Mouse (Mus musculus): ENCODE results near the gene Cog5. TPM values are rescaled to one million over a fixed set of nuclear protein-coding genes. Genes with fewer than 3 reads are reported as not detected.

Cog5 gene
- total and polyA plus RNA-seq, 3 experiments, result 27.1 to 28.4 TPM; not detected in 1

GRCm38 (mm10) chr12:31928498-31928897, 273.8 kb downstream of the Cog5 start:
- TF ChIP-seq USF2 (IDR thresholded peaks at IDR 0.05; ENCODE audit: borderline replicate concordance in 1 of 2, insufficient read depth in 1 of 2, low read depth in 1 of 2, low read length in 2 of 2) (no peak), ZNF384 (IDR thresholded peaks at IDR 0.05; ENCODE audit: low read depth, low read length) (peak; percentile 48)
- Histone ChIP-seq H3K79me2 (ENCODE audit: control insufficient read depth, insufficient read depth, low read length, poor library complexity) (no peaks in the 10 kb centered on the region), H3K36me3 (ENCODE audit: control insufficient read depth in 1 of 2, insufficient read depth in 2 of 2, low read length in 2 of 2) (peaks cover 2 to 4% of the 10 kb centered on the region in 2 experiments), H3K4me1 (ENCODE audit: control insufficient read depth in 1 of 2, insufficient read depth in 2 of 2, low read length in 2 of 2) (peaks cover 0 to 7% of the 10 kb centered on the region in 2 experiments; a peak in 2 of 4 replicates), H3K27me3 (ENCODE audit: control insufficient read depth in 1 of 2, insufficient read depth in 2 of 2, low read length in 2 of 2) (no peaks in the 10 kb centered on the region), H3K9me3 (replicated peaks; ENCODE audit: insufficient read depth, low read length) (no peaks in the 10 kb centered on the region), H3K27ac (ENCODE audit: control insufficient read depth, low read depth, low read length) (no peak overlapping the region), H3K4me3 (ENCODE audit: control insufficient read depth in 1 of 2, insufficient read depth in 1 of 2, low read depth in 2 of 2, low read length in 2 of 2) (no peak overlapping the region), H3K9ac (ENCODE audit: control insufficient read depth, low read depth, low read length, poor library complexity, severe bottlenecking) (no peak overlapping the region)
- DNase-seq (ENCODE audit: low read depth, low spot score), result no peak

- Histone ChIP-seq H3K9me3 (replicated peaks; ENCODE audit: insufficient read depth, low read length) (no peaks in the 10 kb centered on the region), H3K4me1 (ENCODE audit: control insufficient read depth in 1 of 2, insufficient read depth in 2 of 2, low read length in 2 of 2) (no peaks in the 10 kb centered on the region), H3K79me2 (ENCODE audit: control insufficient read depth, insufficient read depth, low read length, poor library complexity) (no peaks in the 10 kb centered on the region), H3K27ac (ENCODE audit: control insufficient read depth, low read depth, low read length) (no peak overlapping the region), H3K27me3 (ENCODE audit: control insufficient read depth in 1 of 2, insufficient read depth in 2 of 2, low read length in 2 of 2) (no peaks in the 10 kb centered on the region), H3K4me3 (ENCODE audit: control insufficient read depth in 1 of 2, insufficient read depth in 1 of 2, low read depth in 2 of 2, low read length in 2 of 2) (no peak overlapping the region), H3K9ac (ENCODE audit: control insufficient read depth, low read depth, low read length, poor library complexity, severe bottlenecking) (no peak overlapping the region), H3K36me3 (ENCODE audit: control insufficient read depth in 1 of 2, insufficient read depth in 2 of 2, low read length in 2 of 2) (peaks cover 0 to 5% of the 10 kb centered on the region in 2 experiments; a peak in 2 of 4 replicates)
- peak in 1 of 3 experiments; percentile 39; a peak in 2 of 6 replicates for TF ChIP-seq CTCF (IDR thresholded peaks at IDR 0.05 in 2 of 3, conservative IDR thresholded peaks at IDR 0.05 in 1 of 3; ENCODE audit: control insufficient read depth in 1 of 3, insufficient read depth in 1 of 3, low read depth in 2 of 3, low read length in 3 of 3, poor library complexity in 1 of 3, severe bottlenecking in 1 of 3)
- peak; percentile 58 for TF ChIP-seq RAD21 (IDR thresholded peaks at IDR 0.05; ENCODE audit: low read depth, low read length)
- TF ChIP-seq SMC3 (IDR thresholded peaks at IDR 0.05; ENCODE audit: low read depth, low read length), result peak; percentile 34
- no peak for TF ChIP-seq POLR2AphosphoS2 (IDR thresholded peaks at IDR 0.05; ENCODE audit: low read length)
- no peak for TF ChIP-seq MYB (IDR thresholded peaks at IDR 0.05; ENCODE audit: low read depth, low read length)
- no peak for TF ChIP-seq CHD2 (IDR thresholded peaks at IDR 0.05; ENCODE audit: low read length)
- DNase-seq (ENCODE audit: low read depth, low spot score), result no peak
Observed at GRCm38 (mm10) chr12:31931818-31932217, 277.1 kb downstream of the Cog5 start.

DNA sequence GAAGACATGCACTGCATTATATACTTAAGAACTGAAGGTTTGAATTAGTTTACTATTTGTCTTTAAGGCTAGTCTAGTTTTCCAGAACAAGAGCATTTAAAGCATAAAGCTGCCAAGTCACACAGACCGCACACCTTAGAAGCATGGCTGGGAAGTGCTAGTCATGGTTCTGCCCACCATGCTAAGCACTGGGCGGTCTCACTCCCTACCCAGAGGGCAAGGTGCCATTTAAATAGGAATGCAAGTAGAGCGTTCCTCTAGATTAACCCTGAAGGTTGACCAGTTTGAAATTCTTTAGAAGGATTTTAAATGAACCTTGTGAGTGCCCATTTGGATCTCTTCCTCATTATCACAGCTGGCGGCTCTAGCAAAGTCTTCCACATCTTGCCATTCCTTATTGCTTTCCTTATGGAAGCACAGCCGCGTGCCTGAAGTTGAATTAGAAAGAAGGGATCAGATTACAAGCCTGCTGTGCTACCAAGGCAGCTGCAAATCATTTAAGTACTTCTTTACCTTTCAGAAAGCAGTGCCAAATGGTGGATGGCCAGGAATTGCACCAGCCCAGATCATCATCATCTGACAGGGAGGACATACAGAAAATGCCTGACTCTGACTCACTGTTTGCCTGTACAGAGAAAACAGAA, 282.1 kb downstream of the Cog5 start:
- Histone ChIP-seq H3K4me1 (ENCODE audit: control insufficient read depth in 1 of 2, insufficient read depth in 2 of 2, low read length in 2 of 2) (peaks cover 3 to 5% of the 10 kb centered on the region in 2 experiments; a peak in 3 of 4 replicates), H3K9me3 (replicated peaks; ENCODE audit: insufficient read depth, low read length) (no peaks in the 10 kb centered on the region), H3K9ac (ENCODE audit: control insufficient read depth, low read depth, low read length, poor library complexity, severe bottlenecking) (no peak overlapping the region), H3K36me3 (ENCODE audit: control insufficient read depth in 1 of 2, insufficient read depth in 2 of 2, low read length in 2 of 2) (peaks cover 10 to 15% of the 10 kb centered on the region in 2 experiments), H3K27me3 (ENCODE audit: control insufficient read depth in 1 of 2, insufficient read depth in 2 of 2, low read length in 2 of 2) (no peaks in the 10 kb centered on the region), H3K4me3 (ENCODE audit: control insufficient read depth in 1 of 2, insufficient read depth in 1 of 2, low read depth in 2 of 2, low read length in 2 of 2) (no peak overlapping the region), H3K79me2 (ENCODE audit: control insufficient read depth, insufficient read depth, low read length, poor library complexity) (no peaks in the 10 kb centered on the region), H3K27ac (ENCODE audit: control insufficient read depth, low read depth, low read length) (no peak overlapping the region)
- TF ChIP-seq MYC (IDR thresholded peaks at IDR 0.05; ENCODE audit: low read depth, low read length) (no peak), POLR2AphosphoS2 (IDR thresholded peaks at IDR 0.05; ENCODE audit: low read length) (no peak), ETS1 (IDR thresholded peaks at IDR 0.05; ENCODE audit: low read depth, low read length) (no peak), TCF12 (IDR thresholded peaks at IDR 0.05; ENCODE audit: low read depth, low read length) (no peak), ZC3H11A (IDR thresholded peaks at IDR 0.05; ENCODE audit: low read depth, low read length) (no peak), JUND (IDR thresholded peaks at IDR 0.05; ENCODE audit: low read depth, low read length) (no peak), MXI1 (IDR thresholded peaks at IDR 0.05; ENCODE audit: low read depth, low read length) (no peak), USF1 (IDR thresholded peaks at IDR 0.05; ENCODE audit: low read depth, low read length) (no peak), SMC3 (IDR thresholded peaks at IDR 0.05; ENCODE audit: low read depth, low read length) (no peak), NELFE (IDR thresholded peaks at IDR 0.05; ENCODE audit: low read depth, low read length) (no peak), TBP (IDR thresholded peaks at IDR 0.05; ENCODE audit: low read depth, low read length) (no peak)
- no peak for DNase-seq (ENCODE audit: low read depth, low spot score)
